Mouse (Mus musculus): ENCODE results near the gene Clec16a. TPM values are rescaled to one million over a fixed set of nuclear protein-coding genes. Genes with fewer than 3 reads are reported as not detected.

Clec16a gene
- total RNA-seq, 2 experiments from 2014 or later, result 19.4 to 28.8 TPM

DNA sequence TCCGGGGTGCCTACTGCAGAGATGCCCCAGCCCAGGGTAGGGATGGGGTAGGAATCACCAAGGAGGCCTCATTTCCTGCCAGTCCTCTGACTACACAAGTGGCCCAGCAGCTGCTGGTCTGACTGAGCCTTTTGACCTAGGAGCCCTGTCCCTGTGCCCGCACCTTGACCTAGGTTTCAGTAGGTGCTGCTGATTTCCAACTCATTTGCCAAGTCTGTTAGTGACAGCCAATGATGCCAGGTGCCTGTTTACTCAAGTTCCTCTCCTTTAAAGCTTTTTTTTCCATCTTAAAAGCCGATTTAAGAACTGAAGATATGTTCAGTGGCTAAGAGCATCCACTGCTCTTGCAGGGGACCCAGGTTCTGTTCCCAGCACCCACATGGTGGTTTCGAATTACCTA lies 11.4 kb upstream of the Clec16a start:
- ATAC-seq (ENCODE audit: poor library complexity, severe bottlenecking), result no peak

DNA sequence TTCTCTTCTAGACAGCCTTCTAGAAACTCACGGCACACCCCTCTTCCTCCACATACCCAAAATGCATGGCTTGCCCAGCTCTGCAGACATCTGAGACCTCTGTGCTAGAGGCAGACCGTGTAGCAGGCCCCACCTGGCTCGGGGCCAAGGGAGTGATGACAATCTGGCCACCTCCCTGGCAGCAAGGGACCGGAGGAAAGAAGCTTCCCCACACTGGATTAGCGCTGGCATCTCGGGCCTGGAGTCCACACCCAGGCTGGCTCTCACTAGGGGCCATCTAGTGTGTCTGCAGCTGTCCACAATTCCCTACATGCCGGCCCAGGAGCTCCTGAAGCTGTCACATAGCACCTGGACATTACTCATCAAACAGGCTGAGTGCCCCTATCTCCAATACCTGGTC lies 10.6 kb upstream of the Clec16a start:
- no peak for ATAC-seq (ENCODE audit: poor library complexity, severe bottlenecking)

DNA sequence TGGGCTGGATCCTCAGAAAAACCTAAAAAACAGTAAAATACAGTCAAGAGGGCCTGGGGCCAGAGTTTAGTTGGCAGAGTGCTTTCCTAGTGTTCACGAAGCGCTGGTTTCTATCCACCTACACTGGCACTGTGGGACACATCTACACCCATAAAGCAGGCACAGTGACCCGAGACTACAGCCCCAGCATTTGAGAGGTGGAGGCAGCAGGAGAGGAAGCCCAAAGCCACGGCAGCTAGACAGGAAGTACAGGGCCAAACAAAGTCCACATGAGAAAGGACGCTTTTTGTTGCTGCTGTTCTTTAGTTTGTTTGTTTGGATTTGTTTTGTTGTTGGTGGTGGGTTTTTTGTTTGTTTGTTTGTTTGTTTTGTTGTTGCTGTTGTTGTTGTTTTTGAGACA lies 8.8 kb upstream of the Clec16a start:
- no peak for ATAC-seq (ENCODE audit: poor library complexity, severe bottlenecking)

DNA sequence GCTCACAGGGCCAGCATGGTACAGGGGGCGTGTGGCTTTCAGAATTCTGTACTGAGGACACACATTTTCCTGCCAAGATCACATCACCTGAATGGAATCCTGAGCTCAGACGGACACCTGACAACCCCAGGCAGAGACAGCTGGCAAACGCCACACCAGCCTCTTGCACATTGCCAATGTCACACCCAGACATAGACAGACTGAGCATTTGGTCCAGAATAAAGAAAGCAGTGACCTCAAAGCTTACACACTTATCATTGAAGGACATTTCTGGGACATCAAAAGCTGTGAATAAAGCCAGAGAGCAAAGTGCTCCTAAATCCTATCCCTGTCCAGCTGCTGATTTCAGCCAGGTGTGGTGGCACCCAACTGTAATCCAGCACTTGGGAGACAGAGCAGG lies 8.2 kb upstream of the Clec16a start:
- no peak for ATAC-seq (ENCODE audit: poor library complexity, severe bottlenecking)

DNA sequence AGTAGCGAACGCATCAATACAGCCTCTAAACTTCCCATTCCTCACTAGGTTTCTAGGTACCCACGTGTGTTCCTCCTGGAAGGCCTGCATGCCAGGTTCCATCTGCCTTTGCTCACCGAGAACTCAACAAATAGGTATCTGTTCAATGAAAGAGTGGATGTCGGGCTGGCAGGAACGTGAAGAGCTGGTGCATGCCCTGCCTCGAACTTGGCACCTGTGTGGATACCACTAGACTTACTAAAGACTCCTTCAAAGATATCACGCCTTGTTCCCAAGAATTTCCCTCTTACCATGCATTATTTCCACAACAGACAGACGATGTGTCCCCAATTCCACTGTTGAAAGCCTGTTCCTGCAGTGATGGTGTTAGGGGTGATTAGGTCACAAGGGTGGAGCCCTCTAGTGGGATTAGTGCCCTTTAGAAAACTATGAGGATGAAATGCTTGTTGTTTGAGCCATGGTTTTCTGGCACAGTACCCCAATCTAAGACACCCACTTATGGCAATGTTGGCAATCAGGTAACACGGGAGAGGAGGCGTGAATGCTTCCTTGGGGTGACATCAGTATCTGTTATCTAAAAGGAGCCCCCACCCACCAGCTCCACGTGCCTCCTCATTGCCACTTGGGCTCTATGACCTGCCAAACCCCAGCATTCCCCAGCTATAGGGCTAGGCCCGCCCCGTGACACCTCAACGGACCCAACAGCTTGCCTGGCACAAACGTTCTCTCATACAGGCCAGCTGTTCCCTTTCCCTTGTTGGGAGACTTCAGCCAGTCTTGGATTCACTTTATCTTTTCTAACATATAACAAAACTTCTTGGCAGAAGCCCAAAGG lies 4.2 kb upstream of the Clec16a start:
- ATAC-seq (ENCODE audit: poor library complexity, severe bottlenecking), result no peak

DNA sequence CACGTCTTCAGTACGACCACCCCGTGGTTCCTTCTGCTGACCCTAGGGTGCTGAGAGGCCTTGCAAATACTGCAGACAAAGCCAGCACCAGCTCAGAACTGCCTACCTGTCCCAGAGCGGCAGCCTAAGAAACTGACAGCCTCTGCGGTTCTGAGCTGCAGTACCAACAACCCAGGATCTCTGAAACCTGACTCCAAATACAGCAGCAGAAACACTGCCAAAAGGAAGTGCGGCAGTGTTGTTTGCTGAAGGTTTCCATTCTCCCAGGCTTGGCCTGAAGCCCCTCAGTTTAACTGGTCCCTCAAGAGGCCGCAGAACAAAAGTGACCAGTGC lies 3.6 kb upstream of the Clec16a start:
- no peak for ATAC-seq (ENCODE audit: poor library complexity, severe bottlenecking)

DNA sequence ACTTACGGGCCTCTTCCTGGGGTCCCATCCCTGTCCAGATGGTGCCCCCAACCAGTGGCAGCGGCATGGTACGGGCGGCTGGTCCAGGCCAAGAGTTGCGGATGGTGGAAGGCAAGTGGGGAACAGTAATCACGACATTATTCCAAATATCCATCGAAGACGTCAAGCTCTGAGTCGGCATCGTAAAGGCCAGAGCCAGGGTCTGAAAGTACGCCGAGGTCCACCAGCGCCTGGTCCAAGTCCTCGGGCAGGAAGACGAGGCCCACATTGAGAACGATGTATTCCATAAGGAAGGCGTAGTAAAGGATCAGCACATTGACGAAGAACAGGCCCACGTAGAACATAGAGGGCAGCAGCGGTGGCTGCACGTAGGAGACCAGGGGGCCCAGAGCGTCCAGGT lies 2.9 kb upstream of the Clec16a start:
- no peak for ATAC-seq (ENCODE audit: poor library complexity, severe bottlenecking)

DNA sequence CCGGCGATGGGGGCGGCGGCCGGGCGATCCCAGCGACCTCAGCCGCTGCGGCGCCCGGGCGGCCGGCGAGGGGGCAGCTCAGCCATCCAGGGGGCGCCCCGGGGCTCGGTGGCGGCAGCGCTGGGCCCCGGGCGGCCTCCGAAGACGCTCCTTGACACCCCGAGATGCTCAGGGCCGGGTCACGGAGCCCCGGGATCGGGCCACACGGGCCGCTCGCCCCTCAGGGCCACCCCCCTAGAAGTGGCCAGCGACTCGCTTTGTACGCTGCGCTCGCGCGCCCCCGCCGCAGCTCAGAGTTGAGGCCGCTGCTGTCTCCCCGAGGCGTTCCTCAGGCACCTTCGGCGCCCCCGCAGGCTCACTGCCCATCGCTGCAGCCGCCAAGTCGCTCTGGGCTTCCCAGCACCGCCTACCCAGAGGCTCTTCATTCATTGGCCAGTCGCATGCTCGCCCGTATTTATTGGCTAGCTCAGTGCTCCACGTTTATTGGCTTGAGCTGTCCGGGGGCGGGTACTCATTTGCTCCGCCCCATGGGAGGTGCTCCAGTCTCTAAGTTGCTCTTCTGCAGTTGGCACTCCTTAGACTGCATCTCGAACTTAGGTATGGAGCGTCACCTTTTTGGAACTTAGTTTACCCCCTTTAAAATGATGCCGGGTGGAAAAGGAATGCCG lies 2.3 kb upstream of the Clec16a start, which contains the start of gene Dexi:
Dexi (minus strand) TSS at position 357 of the 668 bp plus-strand sequence.
- peak; percentile 88 for ATAC-seq (ENCODE audit: poor library complexity, severe bottlenecking)

DNA sequence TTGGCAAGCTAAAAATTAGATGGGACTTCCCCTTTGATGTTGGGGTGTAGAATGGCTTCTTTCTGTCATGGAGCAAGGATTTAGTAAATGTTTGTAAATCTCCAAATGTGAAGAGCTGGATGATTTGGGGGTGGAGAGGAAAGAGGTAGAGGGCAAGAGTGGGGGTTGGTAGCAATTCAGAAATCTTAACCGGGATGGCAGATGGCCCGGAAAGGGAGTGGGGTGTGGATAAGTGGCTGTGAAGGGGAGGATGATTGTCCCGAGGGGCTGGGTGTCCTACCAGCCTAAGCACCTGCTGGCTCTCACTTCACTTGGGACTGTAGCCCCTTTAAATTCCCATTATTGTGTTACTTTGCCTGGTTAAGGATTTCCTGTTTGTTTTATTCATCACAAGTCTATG lies 1.7 kb downstream of the Clec16a start:
- ATAC-seq (ENCODE audit: poor library complexity, severe bottlenecking), result no peak

GRCm38 (mm10) chr16:10548938-10549337 lies 3.8 kb downstream of the Clec16a start:
- ATAC-seq (ENCODE audit: poor library complexity, severe bottlenecking), result no peak

- no peak for ATAC-seq (ENCODE audit: poor library complexity, severe bottlenecking)
Observed at GRCm38 (mm10) chr16:10549600-10549999, 4.5 kb downstream of the Clec16a start.

- no peak for ATAC-seq (ENCODE audit: poor library complexity, severe bottlenecking)
Observed at GRCm38 (mm10) chr16:10551592-10551991, 6.5 kb downstream of the Clec16a start.

GRCm38 (mm10) chr16:10553858-10554257 lies 8.7 kb downstream of the Clec16a start:
- no peak for ATAC-seq (ENCODE audit: poor library complexity, severe bottlenecking)

DNA sequence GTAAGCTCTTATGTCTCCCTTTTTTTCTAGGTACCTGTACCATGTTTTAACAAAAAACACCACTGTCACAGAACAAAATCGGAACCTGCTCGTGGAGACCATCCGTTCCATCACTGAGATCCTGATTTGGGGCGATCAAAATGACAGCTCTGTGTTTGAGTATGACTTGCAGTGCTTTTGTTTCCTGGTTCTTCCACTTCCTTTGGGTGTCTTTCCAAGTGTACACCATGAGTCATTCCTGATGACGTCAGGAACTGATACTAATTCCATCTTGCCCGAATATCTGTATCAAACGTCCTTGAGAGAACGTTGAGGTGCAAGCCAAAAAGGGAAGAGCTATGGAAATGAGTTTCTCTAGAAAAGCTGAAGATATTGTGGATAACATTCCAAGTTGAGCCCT lies 14.9 kb downstream of the Clec16a start:
- ATAC-seq (ENCODE audit: poor library complexity, severe bottlenecking), result no peak

- peak; percentile 96 for ATAC-seq (ENCODE audit: poor library complexity, severe bottlenecking)
Observed at GRCm38 (mm10) chr16:10565278-10565885, 20.2 kb downstream of the Clec16a start.

- ATAC-seq (ENCODE audit: poor library complexity, severe bottlenecking), result no peak
Observed at GRCm38 (mm10) chr16:10567153-10567552, 22.0 kb downstream of the Clec16a start.

DNA sequence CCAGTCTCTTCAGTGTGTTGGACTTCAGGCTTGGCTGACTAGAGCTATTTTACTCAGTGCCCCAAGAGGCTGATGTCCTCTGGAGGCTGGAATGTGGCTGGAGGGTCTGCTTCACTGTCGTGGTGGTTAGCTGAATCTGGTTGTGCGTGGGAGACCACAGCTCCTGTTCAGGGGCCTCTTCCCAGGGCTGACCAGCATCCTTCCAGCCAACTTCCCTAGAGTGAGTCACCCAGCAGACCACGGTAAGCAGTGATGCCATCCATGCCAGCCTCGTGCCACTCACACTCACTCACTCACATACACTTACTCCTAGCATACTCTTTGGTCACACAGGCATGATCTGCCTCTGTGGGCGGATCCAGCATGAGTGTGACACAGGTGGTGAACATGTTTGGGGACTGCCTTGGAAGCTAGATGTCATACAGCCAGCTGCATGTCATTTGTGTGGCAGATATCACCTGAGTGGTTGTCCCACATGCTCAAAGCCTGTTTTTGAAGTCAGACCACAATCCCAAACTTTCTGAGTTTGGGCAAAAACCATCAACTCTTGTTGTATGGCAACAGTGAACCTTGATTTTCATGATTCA lies 24.8 kb downstream of the Clec16a start:
- ATAC-seq (ENCODE audit: poor library complexity, severe bottlenecking), result no peak

DNA sequence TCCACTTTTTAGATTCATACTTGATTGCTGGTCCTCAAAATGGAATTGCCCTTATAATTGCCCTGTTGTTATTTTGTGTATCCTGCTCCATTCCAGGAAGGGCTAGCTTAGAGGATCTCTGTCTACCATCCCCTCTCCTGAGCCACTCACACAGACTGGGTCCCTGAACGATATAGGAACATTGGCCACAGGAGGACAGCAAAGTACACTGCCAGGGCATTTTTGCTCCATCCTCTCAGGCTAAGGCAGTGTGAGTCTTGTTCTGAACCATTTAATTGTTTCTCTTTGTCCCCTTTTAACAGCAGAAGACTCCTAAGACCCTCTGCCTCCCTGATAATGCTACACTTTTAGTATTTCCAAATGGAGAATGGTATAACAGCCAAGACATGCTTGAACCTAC lies 25.6 kb downstream of the Clec16a start:
- no peak for ATAC-seq (ENCODE audit: poor library complexity, severe bottlenecking)

- ATAC-seq (ENCODE audit: poor library complexity, severe bottlenecking), result peak; percentile 49; the same call in 1 of the 2 replicates
Observed at GRCm38 (mm10) chr16:10571820-10572219, 26.7 kb downstream of the Clec16a start.

GRCm38 (mm10) chr16:10574936-10575335 lies 29.8 kb downstream of the Clec16a start:
- ATAC-seq (ENCODE audit: poor library complexity, severe bottlenecking), result no peak

DNA sequence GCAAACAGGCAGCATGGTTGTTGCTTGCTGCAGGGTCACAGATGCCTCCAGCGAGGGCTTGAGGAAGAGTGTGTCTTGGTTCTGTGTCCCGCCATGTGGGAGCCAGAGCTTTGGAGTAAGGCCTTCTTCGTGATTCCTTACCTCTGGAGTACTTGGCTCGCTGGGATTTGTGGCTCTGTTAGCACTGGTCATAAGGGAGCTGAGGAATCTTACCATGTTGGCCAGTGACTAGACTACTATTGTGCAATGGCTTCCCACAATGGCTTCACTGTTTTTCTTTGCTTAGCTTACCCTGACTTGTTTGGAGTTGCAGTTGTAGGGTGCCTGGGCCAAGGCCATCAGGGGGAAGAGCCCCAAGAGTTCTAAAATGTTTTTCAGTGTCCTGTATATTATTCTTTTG lies 30.8 kb downstream of the Clec16a start:
- ATAC-seq (ENCODE audit: poor library complexity, severe bottlenecking), result no peak

GRCm38 (mm10) chr16:10577548-10577947 lies 32.4 kb downstream of the Clec16a start:
- no peak for ATAC-seq (ENCODE audit: poor library complexity, severe bottlenecking)

Data from megakaryocyte, adult 5-6 weeks (primary cell).